8 mouse cellular contexts compared by ENCODE assay signal in the genomic region with DNA sequence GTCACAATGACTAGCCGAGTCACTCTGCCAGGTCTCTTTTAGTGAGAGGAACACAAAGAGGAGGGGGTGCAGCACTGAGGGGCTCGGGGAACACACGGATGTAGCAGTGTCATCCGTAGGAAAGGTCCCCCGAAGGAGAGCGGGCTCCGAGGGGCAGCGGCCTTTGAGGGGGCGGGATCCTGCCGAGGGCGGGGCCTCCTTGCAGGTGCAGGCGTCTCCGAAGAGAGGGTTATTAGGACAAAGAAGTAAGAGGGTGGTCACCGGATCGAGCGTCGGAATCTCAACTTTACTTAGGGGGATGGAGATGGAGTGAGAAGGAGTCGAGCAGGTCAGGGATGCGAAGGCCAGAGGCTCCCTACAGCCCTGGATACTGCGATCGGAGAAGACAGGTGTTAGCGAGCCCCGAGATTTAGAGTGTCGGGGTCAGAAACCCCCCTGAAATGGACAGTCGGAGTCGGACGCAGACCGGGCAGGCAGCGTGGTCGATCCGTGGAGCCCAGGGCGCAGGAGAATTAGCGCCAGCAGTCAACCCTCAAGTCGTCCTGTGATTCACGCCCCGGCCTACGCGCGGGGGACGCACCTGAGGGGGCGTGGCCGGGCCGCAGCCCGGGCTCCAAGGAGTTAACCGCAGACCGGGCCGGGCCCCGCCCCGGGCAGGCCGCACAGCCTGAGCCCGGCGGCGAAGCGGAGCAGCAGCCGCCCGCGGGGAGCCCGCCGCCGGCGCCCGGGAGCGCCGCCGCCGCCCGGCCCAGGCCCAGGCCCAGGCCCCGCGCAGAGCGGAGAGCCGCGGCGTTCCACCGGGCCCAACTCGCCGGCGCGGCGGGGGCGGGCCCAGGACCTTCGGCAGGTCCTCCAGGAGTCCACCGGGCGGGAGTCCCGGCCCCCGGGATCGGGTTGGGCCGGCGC. TPM values are rescaled to one million over a fixed set of nuclear protein-coding genes. Genes with fewer than 3 reads are reported as not detected.
DNase-seq lines count a peak whose midpoint lies in the region; ATAC-seq and TF ChIP-seq lines count a peak whose summit lies in the region.

No protein-coding gene starts in this region.

- H3K9ac ChIP-seq in ES-E14 (ENCODE audit: insufficient read depth, low read depth, low read length, poor library complexity, severe bottlenecking), result peak overlapping the region; percentile 83
- peak overlapping the region; percentile 100 for H3K9ac ChIP-seq in forebrain, embryonic 12.5 days
- H3K9ac ChIP-seq in lung, postnatal 0 days (replicated peaks; ENCODE audit: low read depth), result peak overlapping the region; percentile 98

- peaks cover 3% of the 10 kb centered on the region; the same call in 1 of the 2 replicates for H3K27me3 ChIP-seq in forebrain, embryonic 12.5 days
- no peaks in the 10 kb centered on the region for H3K27me3 ChIP-seq in lung, postnatal 0 days (replicated peaks; ENCODE audit: insufficient read depth, low read length)

- in situ Hi-C loops in ES-E14 (cut with MboI; ENCODE audit: low sequenced_read_pairs in 2 of 2, unreplicated experiment in 2 of 2), result no loop called here

- TF ChIP-seq CTCF in lung, postnatal 0 days (IDR thresholded peaks at IDR 0.05), result no peak

- peak overlapping the region; percentile 93 for H3K4me2 ChIP-seq in forebrain, embryonic 12.5 days
- peak overlapping the region; percentile 93 for H3K4me2 ChIP-seq in lung, postnatal 0 days (replicated peaks; ENCODE audit: low read depth, low read length)

- H3K9me3 ChIP-seq in ES-E14 (ENCODE audit: control insufficient read depth, insufficient read depth, low read depth, low read length), result no peaks in the 10 kb centered on the region
- no peaks in the 10 kb centered on the region for H3K9me3 ChIP-seq in forebrain, embryonic 12.5 days
- H3K9me3 ChIP-seq in lung, postnatal 0 days (ENCODE audit: low read length), result no peaks in the 10 kb centered on the region

- peak; percentile 72 for ATAC-seq in forebrain, embryonic 12.5 days (ENCODE audit: low FRiP score)
- peak; percentile 10 to 20; a peak in 2 of 4 replicates for ATAC-seq in hematopoietic stem cell, adult 5-6 weeks (replicated peaks in 1 of 2; ENCODE audit: insufficient read depth in 1 of 2, low FRiP score in 2 of 2, low TSS enrichment in 1 of 2, low read depth in 1 of 2, poor library complexity in 2 of 2, severe bottlenecking in 2 of 2)
- ATAC-seq in lung, postnatal 0 days, result peak; percentile 77

- peak overlapping the region; percentile 79 to 81 for H3K4me3 ChIP-seq in ES-E14 (ENCODE audit: insufficient read depth in 1 of 2, low read depth in 1 of 2, low read length in 2 of 2, poor library complexity in 1 of 2, severe bottlenecking in 1 of 2)
- H3K4me3 ChIP-seq in forebrain, embryonic 12.5 days (replicated peaks), result peak overlapping the region; percentile 99
- H3K4me3 ChIP-seq in lung, postnatal 0 days (ENCODE audit: low read depth, low read length), result peak overlapping the region; percentile 96

- peaks cover 13% of the 10 kb centered on the region; the same call in 1 of the 2 replicates for H3K36me3 ChIP-seq in ES-E14 (ENCODE audit: control insufficient read depth, insufficient read depth, low read length, poor library complexity, severe bottlenecking)
- peaks cover 33% of the 10 kb centered on the region for H3K36me3 ChIP-seq in forebrain, embryonic 12.5 days (replicated peaks)
- 0 out of 2 replicates have a peak, but pooled peaks cover 8% of the 10 kb centered on the region for H3K36me3 ChIP-seq in lung, postnatal 0 days (ENCODE audit: insufficient read depth, low read length)

- DNase-seq in ES-E14 (ENCODE audit: low read depth, low spot score), result peak; percentile 41
- peak; percentile 64 for DNase-seq in c-Kit-positive CD71-positive TER-119-positive erythroid progenitor cells, embryonic 14.5 days (ENCODE audit: low spot score)
- DNase-seq in layer of hippocampus, postnatal 10 days (ENCODE audit: low spot score in 2 of 2), result peak; percentile 51 to 73
- peak; percentile 90 for DNase-seq in lung, postnatal 0 days (ENCODE audit: low spot score)
- DNase-seq in retina, adult 2 months (ENCODE audit: low read depth, low spot score), result peak; percentile 59
- DNase-seq in thymus, postnatal 36 days, result peak; percentile 68 to 80

- peak overlapping the region; percentile 55; the same call in 1 of the 2 replicates for H3K27ac ChIP-seq in ES-E14 (ENCODE audit: insufficient read depth, low read depth, low read length, poor library complexity, severe bottlenecking)
- H3K27ac ChIP-seq in forebrain, embryonic 12.5 days, result peak overlapping the region; percentile 90
- peak overlapping the region; percentile 92 for H3K27ac ChIP-seq in lung, postnatal 0 days (ENCODE audit: low read length)

- TF ChIP-seq EP300 in lung, postnatal 0 days (IDR thresholded peaks at IDR 0.05), result no peak

- H3K4me1 ChIP-seq in ES-E14 (ENCODE audit: control insufficient read depth in 2 of 2, insufficient read depth in 2 of 2, low read length in 2 of 2, poor library complexity in 1 of 2), result peaks cover 0 to 3% of the 10 kb centered on the region in 2 experiments; a peak in 1 of 4 replicates
- H3K4me1 ChIP-seq in forebrain, embryonic 12.5 days, result peaks cover 15% of the 10 kb centered on the region
- no peaks in the 10 kb centered on the region for H3K4me1 ChIP-seq in lung, postnatal 0 days (ENCODE audit: insufficient read depth, low read depth, low read length)

- WGBS in forebrain, embryonic 12.5 days, result under 1% methylated on average over 82 of the region's 88 CpGs
- WGBS in lung, postnatal 0 days, result under 1% methylated on average over 44 of the region's 88 CpGs

TF ChIP-seq in ES-E14, 5 proteins besides CTCF, POLR2A, EP300 and RAD21:
- TF ChIP-seq HCFC1 (IDR thresholded peaks at IDR 0.05; ENCODE audit: borderline replicate concordance, insufficient read depth, low read length) (no peak), CHD2 (IDR thresholded peaks at IDR 0.05; ENCODE audit: low read depth, low read length) (no peak), MAFK (IDR thresholded peaks at IDR 0.05; ENCODE audit: insufficient read depth, low read depth, low read length) (no peak), ZNF384 (IDR thresholded peaks at IDR 0.05; ENCODE audit: low read depth, low read length) (no peak), ZC3H11A (IDR thresholded peaks at IDR 0.05; ENCODE audit: borderline replicate concordance, low read depth, low read length) (no peak)

RNA-seq across cellular contexts. Expression of gene Tesk1, which starts 1.0 kb away (rescaled TPM):
- total RNA-seq in ES-E14 (2012; rRNA removed), result 11.0 and 12.4 TPM in 2 replicates
- polyA plus RNA-seq in forebrain, embryonic 12.5 days (2016; fragmentation: Nextera tagmentation; extraction: Ambion mirVana), result 10.5 and 12.6 TPM in 2 replicates
- total RNA-seq in hematopoietic stem cell, adult 5-6 weeks (2017), result 12.0 and 17.6 TPM in 2 replicates
- 10 to 100 TPM; 70.3 to 72.1 TPM for total RNA-seq in layer of hippocampus, postnatal 10 days (2021)
- polyA plus RNA-seq in lung, postnatal 0 days (2015; fragmentation: Nextera tagmentation; extraction: Ambion mirVana), result 7.3 and 8.0 TPM in 2 replicates

RNA-seq across cellular contexts. Expression of gene Cd72, which starts 11.7 kb away (rescaled TPM):
- total RNA-seq in ES-E14 (2012; rRNA removed), result 0.40 and 0.58 TPM in 2 replicates
- 2.9 and 3.8 TPM in 2 replicates for polyA plus RNA-seq in forebrain, embryonic 12.5 days (2016; fragmentation: Nextera tagmentation; extraction: Ambion mirVana)
- 91.6 and 153 TPM in 2 replicates for total RNA-seq in hematopoietic stem cell, adult 5-6 weeks (2017)
- total RNA-seq in layer of hippocampus, postnatal 10 days (2021), result not detected
- polyA plus RNA-seq in lung, postnatal 0 days (2015; fragmentation: Nextera tagmentation; extraction: Ambion mirVana), result 2.7 and 3.1 TPM in 2 replicates

RNA-seq across cellular contexts. Expression of gene Fam166b, which starts 13.8 kb away (rescaled TPM):
- 0.27 and 0.37 TPM in 2 replicates for total RNA-seq in ES-E14 (2012; rRNA removed)
- polyA plus RNA-seq in forebrain, embryonic 12.5 days (2016; fragmentation: Nextera tagmentation; extraction: Ambion mirVana), result 0.23 TPM in 1 of 2 replicates, not detected in the other
- total RNA-seq in hematopoietic stem cell, adult 5-6 weeks (2017), result not detected in 2 replicates
- 1 to 10 TPM in 1 of 2 experiments, under 1 TPM in 1; 0.98 to 2.6 TPM for total RNA-seq in layer of hippocampus, postnatal 10 days (2021)
- polyA plus RNA-seq in lung, postnatal 0 days (2015; fragmentation: Nextera tagmentation; extraction: Ambion mirVana), result 4.6 and 6.8 TPM in 2 replicates

RNA-seq across cellular contexts. Expression of gene Sit1, which starts 40.8 kb away (rescaled TPM):
- total RNA-seq in ES-E14 (2012; rRNA removed), result 0.31 TPM in 1 of 2 replicates, not detected in the other
- polyA plus RNA-seq in forebrain, embryonic 12.5 days (2016; fragmentation: Nextera tagmentation; extraction: Ambion mirVana), result not detected in 2 replicates
- not detected in 2 replicates for total RNA-seq in hematopoietic stem cell, adult 5-6 weeks (2017)
- total RNA-seq in layer of hippocampus, postnatal 10 days (2021), result not detected
- polyA plus RNA-seq in lung, postnatal 0 days (2015; fragmentation: Nextera tagmentation; extraction: Ambion mirVana), result not detected in 2 replicates

RNA-seq across cellular contexts. Expression of gene Ccdc107, which starts 50.0 kb away (rescaled TPM):
- 59.1 and 84.9 TPM in 2 replicates for total RNA-seq in ES-E14 (2012; rRNA removed)
- polyA plus RNA-seq in forebrain, embryonic 12.5 days (2016; fragmentation: Nextera tagmentation; extraction: Ambion mirVana), result 44.7 and 45.8 TPM in 2 replicates
- total RNA-seq in hematopoietic stem cell, adult 5-6 weeks (2017), result 45.7 and 55.6 TPM in 2 replicates
- total RNA-seq in layer of hippocampus, postnatal 10 days (2021), result 10 to 100 TPM; 30.2 to 35.7 TPM
- 81.0 and 82.7 TPM in 2 replicates for polyA plus RNA-seq in lung, postnatal 0 days (2015; fragmentation: Nextera tagmentation; extraction: Ambion mirVana)

Comparison
In these comparisons a context has a peak if more than half of its experiments do, and no peak if none do; other contexts are left out.
1. Peak in every context shown above with its lines: DNase-seq, ATAC-seq, H3K4me3 ChIP-seq and H3K27ac ChIP-seq.
2. ATAC-seq: peak in every context shown above with its lines; median percentile 77 in lung, postnatal 0 days; 72 in forebrain, embryonic 12.5 days; 15 in hematopoietic stem cell, adult 5-6 weeks.
3. RNA of gene Cd72, which starts 11.7 kb away (total RNA-seq): 91.6 to 153 TPM in hematopoietic stem cell, adult 5-6 weeks; 0.40 to 0.58 TPM in ES-E14 and not detected in layer of hippocampus, postnatal 10 days; every median in the first group is over 10 times any median in the second.